Mouse (Mus musculus): ENCODE measurements around the gene Marveld1.
A peak's percentile ranks its signal among the peaks of the same experiment; 100 is the strongest.

Gene Marveld1

DNA sequence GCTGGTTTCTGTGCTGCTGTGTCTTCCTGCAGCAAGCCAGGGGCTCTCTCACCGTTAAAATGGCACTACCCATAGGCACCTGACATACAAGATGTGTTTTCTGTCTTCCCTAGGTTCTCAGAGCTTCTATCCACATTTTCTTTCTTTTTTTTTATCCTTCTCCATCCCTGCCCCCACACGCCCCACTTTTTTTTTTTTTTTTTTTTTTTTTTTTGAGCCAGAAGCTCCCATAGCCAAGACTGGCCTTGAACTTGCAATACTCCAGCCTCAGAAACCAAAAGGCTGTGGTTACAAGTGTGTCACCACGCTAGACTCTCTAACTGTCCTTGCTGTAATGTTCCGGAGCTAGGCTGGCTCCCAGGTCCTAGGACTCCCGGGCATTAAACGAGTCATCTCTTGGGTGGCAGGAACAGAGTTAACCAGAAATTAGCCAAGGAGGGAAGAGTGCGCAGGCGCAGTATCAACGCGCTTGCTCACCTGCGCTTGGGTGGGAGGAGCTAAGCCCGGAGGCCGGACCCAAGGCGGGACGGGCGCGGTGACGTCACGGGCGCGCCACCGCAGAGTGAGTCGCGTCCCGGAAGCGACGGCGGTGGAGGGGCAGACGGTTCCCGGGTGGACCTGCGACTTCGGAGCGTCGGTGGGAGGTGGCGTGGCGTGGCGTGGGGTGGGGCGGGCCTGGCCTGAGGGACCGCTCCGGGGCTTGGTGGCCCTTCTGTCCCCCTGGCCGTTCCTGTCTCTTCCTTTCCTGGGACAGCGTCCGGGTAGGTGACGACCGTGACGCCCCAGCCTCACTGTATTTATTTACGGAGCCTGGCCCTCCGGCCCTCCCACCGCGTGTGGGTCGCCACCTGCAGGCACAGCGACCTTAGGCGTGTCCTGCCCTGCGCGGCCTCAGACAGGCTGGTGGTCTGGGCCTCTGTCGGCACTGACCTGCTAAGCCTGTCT, 23.1 kb downstream of the Marveld1 start:
- DNase-seq (ENCODE audit: low read depth, low spot score): peak; percentile 99

DNA sequence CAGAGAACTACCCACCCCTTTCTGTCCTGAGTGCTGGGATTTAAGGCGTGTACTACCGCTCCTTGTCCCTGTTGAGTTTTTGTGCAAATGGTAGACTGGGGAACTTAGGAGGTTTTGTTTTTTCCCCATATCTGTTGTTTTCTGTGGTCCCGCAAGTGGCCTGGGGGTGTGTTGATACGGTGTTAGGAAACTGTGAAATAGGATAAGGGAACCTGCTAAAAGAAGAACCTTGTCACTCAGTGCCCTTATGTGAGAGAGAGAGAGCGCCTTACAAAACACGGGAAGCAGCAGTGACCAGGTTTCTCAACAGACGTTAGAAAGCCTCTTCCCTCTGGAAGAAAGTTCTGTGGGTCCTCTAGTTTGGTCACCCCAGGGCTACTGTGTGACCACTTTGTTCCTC, 29.6 kb downstream of the Marveld1 start:
- DNase-seq (ENCODE audit: low read depth, low spot score): no peak

DNA sequence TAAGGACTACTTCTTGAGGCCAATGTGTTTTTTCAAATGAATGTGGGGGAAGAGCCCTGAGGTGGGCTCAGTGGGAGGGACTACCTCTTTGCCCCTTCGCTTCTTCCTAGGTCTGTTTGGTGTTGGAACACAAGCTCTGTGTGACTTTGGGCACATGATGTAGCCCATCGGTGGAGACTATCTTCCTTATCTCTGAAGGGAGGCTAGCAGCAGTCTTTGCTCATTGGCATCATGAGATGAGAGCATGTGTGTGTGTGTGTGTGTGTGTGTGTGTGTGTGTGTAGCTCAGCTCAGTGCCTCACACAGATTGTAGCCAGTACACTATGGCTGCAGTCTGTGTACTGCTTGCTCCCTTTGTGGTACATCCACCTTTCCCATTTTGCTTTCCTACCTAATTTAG, 30.3 kb downstream of the Marveld1 start:
- DNase-seq (ENCODE audit: low read depth, low spot score): no peak

DNA sequence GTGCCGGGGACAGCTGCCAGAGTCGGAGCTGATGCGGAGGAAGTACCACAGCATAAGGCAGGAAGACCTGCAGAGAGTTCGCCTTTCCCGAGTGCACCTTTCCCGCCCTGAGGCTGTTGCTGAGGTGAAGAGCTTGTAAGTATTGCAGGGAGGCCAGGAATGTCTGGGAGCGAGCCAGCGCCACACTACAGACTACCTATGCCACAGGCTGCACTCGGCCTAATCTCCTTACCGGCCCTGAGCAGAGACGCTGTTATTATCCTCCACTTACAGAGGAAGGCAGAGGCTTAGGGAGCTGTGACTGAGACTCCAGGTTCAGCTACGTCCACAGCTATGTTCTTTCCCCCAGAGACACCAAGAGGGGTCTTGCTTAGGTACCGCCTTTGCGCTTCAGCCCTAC, 32.2 kb downstream of the Marveld1 start:
- DNase-seq (ENCODE audit: low read depth, low spot score): no peak

DNA sequence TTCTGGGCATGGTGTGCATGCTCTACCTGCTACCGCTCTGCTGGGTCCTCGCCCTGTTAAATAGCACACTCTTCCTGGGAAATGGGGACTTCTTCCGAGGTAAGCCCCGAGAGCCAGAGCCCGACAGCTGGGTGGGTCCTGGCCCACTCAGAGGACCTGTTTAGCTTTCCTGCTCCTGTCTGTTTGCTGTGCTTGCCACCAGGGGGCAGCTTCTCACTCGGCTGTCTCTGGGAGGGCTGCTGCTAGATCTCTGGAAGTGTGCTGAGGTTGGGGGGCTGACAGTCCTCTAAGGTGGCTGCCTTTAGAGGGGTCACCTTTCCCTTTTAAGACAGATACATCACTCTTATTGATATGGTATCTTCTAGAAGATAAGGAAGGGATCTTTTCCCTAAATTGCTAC, 35.5 kb downstream of the Marveld1 start:
- DNase-seq (ENCODE audit: low read depth, low spot score): peak; percentile 39

DNA sequence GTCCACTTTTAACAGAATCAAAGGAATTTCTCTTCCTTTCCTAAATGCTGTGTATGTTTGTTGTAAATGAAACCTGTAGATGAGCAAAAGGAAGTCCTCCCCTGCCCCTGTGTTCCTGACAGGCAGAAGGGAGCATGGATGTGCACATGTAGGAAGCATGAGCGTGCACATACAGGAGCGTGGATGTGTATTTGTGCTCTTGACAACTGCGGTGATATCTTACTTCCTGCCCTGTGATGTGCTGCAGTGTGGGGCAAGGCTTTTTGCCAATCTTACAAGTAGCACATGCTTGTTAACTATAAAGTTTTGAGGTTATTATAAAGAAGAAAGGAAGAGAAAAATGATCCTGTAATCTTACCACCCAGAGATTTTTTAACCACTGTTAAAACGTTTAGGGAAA, 42.5 kb downstream of the Marveld1 start:
- DNase-seq (ENCODE audit: low read depth, low spot score): no peak

DNA sequence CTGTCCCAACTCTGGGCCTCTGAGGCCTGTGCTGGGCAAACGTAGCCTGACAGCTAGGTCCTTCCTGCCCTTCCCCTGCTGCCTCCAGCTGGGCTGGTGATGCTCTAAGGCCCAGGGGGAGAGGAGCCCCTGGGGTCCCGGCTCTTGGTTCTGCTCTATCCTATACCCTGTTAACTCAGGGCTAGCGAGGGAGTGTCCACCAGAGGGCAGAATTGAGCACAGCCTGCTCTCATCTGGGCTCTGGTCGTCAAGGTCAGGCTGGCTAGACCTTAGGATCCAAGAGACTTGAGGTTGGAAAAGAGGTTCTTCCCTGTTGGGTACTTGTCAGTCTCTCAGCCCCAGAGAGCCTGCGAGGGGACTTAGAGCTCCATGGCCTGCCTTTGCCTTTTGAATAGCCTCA, 43.3 kb downstream of the Marveld1 start:
- DNase-seq (ENCODE audit: low read depth, low spot score): peak; percentile 69

DNA sequence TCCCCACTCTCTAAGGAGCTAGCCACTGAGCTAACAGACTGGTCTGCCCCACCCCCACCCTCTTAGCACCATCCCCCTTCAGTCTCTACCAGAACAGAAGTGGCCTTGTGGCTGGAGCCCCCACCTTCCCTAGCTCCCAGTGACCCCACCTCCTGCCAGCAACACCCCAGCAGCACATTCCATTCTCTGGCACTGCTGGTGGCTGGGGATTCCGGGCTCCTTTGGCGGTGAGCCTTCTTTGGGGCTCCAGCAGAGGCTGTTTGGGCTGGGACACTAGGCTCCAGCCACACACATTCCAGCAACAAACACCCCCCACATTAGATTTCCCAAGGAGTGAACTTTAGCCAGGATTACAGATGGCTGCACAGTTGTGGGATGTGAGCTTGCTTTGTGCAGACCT, 46.1 kb downstream of the Marveld1 start:
- no peak for DNase-seq (ENCODE audit: low read depth, low spot score)

DNA sequence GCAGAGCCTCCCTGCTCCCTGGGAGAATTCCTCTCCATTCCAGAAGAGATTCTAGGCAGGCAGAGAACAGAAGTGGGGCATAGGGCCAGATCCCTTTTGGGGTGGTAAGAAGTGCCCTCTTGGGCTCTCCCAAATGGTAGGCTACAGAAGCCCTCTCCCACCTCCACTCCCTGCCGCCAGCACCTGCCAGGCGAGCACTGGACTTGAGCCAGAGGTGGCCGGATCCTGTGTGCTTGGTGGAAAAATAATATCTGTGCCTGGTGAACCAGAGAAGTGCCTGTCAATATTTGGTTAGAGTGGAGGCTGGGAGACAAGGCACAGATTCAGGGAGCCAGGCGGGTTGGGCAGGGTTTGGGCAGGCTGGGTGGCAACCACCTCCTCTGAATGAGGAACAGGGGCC, 49.2 kb downstream of the Marveld1 start:
- no peak for DNase-seq (ENCODE audit: low read depth, low spot score)

DNA sequence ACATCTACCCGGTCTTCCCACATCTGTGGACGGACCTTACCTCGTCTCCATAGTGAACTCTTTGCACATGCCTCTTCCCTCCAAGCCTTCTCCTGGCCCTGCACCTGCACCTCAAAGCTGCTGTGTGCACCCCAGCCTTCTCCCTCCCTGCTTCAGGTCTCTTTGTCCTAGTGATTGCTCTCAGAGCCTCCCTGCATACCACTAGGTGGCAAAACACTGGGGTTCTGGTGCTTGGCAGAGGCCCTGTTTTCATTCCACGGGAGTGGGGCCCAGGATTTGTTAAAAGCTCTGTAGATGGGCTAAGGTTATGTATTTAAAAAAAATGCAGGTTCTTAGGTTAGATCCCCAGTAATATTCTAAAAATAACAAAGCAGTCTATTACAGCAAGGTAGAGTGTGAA, 49.9 kb downstream of the Marveld1 start:
- no peak for DNase-seq (ENCODE audit: low read depth, low spot score)

DNA sequence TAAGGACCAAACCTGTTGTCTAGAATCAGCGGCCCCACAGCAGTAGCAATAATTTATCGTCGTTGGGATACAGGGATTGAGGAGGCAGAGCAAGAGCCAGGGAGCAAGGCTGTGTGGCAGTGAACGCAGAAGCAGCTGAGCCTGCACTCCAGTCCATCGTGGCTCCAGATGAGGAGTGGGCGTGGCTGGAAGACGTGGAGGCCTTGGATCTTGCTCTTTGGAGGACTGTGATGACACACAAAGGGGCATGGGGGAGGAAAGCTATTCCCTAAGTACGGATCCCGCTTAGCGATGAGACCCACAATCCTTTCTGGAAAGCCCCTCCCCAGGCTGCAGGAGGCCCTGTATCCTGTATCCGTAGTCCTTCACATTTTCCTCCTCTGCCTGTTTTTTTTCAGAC, 50.8 kb downstream of the Marveld1 start:
- DNase-seq (ENCODE audit: low read depth, low spot score): no peak

All from CD4-positive, CD25-positive, alpha-beta regulatory T cell, adult 2 months (primary cell).